Mouse (Mus musculus): ENCODE measurements around the gene Acot13.
"Not testable (repeated sequence)": the region's sequence is repeated elsewhere in the genome, so short reads cannot be mapped to it uniquely, and the experiment has no call there.

The Acot13 gene

GRCm38 (mm10) chr13:24786014-24786490, 45.3 kb downstream of the Acot13 start:
- DNase-seq (ENCODE audit: low spot score): peak; percentile 53

- DNase-seq (ENCODE audit: low spot score): peak; percentile 55
These were observed 49.4 kb downstream of the Acot13 start for GRCm38 (mm10) chr13:24781916-24782315.

- DNase-seq (ENCODE audit: low spot score): no peak
These were observed 52.5 kb downstream of the Acot13 start for GRCm38 (mm10) chr13:24778706-24779380.

GRCm38 (mm10) chr13:24778026-24778425, 53.3 kb downstream of the Acot13 start:
- no peak for DNase-seq (ENCODE audit: low spot score)

- DNase-seq (ENCODE audit: low spot score): peak; percentile 58
These were observed 55.0 kb downstream of the Acot13 start for GRCm38 (mm10) chr13:24776146-24776844.

GRCm38 (mm10) chr13:24771482-24771881, 59.9 kb downstream of the Acot13 start:
- DNase-seq (ENCODE audit: low spot score): not testable (repeated sequence)

Data from MN1 (cell line).